In genomic region chr4:119294415-119295133, GRCm38 (mm10) we compare ENCODE assay signal across 7 mouse cellular contexts. TPM values are rescaled to one million over a fixed set of nuclear protein-coding genes. Genes with fewer than 3 reads are reported as not detected.
A peak's percentile ranks its signal among the peaks of the same experiment; 100 is the strongest.
DNase-seq lines count a peak whose midpoint lies in the region; ATAC-seq and TF ChIP-seq lines count a peak whose summit lies in the region.

TSS of gene Ybx1 (minus strand) at chr4:119294604.

- peak; percentile 99 for ATAC-seq in intestine, postnatal 0 days
- peak; percentile 100 for ATAC-seq in midbrain, embryonic 12.5 days (ENCODE audit: low FRiP score, low read depth)

- H3K9ac ChIP-seq in intestine, postnatal 0 days (ENCODE audit: low read depth, low read length), result peak within 1 kb of the TSS; percentile 89
- H3K9ac ChIP-seq in midbrain, embryonic 12.5 days (replicated peaks), result peak within 1 kb of the TSS; percentile 98

- DNase-seq in adrenal gland, postnatal 10 days, result peak; percentile 100
- peak; percentile 99 for DNase-seq in embryonic facial prominence, embryonic 10.5 days (ENCODE audit: low spot score)
- DNase-seq in gonadal fat pad, adult 2 months (ENCODE audit: low read depth), result peak; percentile 81
- DNase-seq in left cerebral cortex, postnatal 4 days, result peak; percentile 100

- under 1% methylated on average over 61 of the region's 61 CpGs for WGBS in embryonic facial prominence, embryonic 10.5 days
- WGBS in intestine, postnatal 0 days, result under 1% methylated on average over 61 of the region's 61 CpGs
- under 1% methylated on average over 60 of the region's 61 CpGs for WGBS in midbrain, embryonic 12.5 days
- under 1% methylated on average over 57 of the region's 61 CpGs for WGBS in small intestine, adult 2 months

- peaks cover 27% of the 10 kb centered on the region for H3K4me1 ChIP-seq in embryonic facial prominence, embryonic 10.5 days
- peaks cover 6% of the 10 kb centered on the region; the same call in 1 of the 2 replicates for H3K4me1 ChIP-seq in intestine, postnatal 0 days (replicated peaks; ENCODE audit: control insufficient read depth, insufficient read depth, low read length)
- H3K4me1 ChIP-seq in midbrain, embryonic 12.5 days, result peaks cover 23% of the 10 kb centered on the region
- H3K4me1 ChIP-seq in small intestine, adult 2 months (ENCODE audit: control insufficient read depth, insufficient read depth, insufficient read length, low read length), result peaks cover 3% of the 10 kb centered on the region; the same call in 1 of the 2 replicates

- TF ChIP-seq CTCF in intestine, postnatal 0 days (IDR thresholded peaks at IDR 0.05; ENCODE audit: low read depth), result no peak
- TF ChIP-seq CTCF in small intestine, adult 2 months (IDR thresholded peaks at IDR 0.05; ENCODE audit: extremely low read depth, insufficient read length, insufficient replicate concordance, low read depth, low read length), result no peak

- H3K4me2 ChIP-seq in intestine, postnatal 0 days (replicated peaks; ENCODE audit: low read depth), result peak within 1 kb of the TSS; percentile 90
- peak within 1 kb of the TSS; percentile 90 for H3K4me2 ChIP-seq in midbrain, embryonic 12.5 days (replicated peaks)

- no peaks in the 10 kb centered on the region for H3K27me3 ChIP-seq in embryonic facial prominence, embryonic 10.5 days (replicated peaks; ENCODE audit: low read depth, poor library complexity, severe bottlenecking)
- no peaks in the 10 kb centered on the region for H3K27me3 ChIP-seq in intestine, postnatal 0 days (replicated peaks; ENCODE audit: control insufficient read depth, insufficient read depth, low read length)
- no peaks in the 10 kb centered on the region for H3K27me3 ChIP-seq in midbrain, embryonic 12.5 days
- no peaks in the 10 kb centered on the region for H3K27me3 ChIP-seq in small intestine, adult 2 months (ENCODE audit: control insufficient read depth, insufficient read depth, low read length)

- H3K27ac ChIP-seq in embryonic facial prominence, embryonic 10.5 days (replicated peaks), result peak within 1 kb of the TSS; percentile 98
- peak within 1 kb of the TSS; percentile 87 for H3K27ac ChIP-seq in intestine, postnatal 0 days (ENCODE audit: low read depth, low read length)
- H3K27ac ChIP-seq in midbrain, embryonic 12.5 days (replicated peaks), result peak within 1 kb of the TSS; percentile 93
- H3K27ac ChIP-seq in small intestine, adult 2 months (ENCODE audit: insufficient read depth, low read depth, low read length), result peak within 1 kb of the TSS; percentile 75

- peak; percentile 67 for TF ChIP-seq POLR2A in small intestine, adult 2 months (IDR thresholded peaks at IDR 0.05; ENCODE audit: low read depth, low read length)

- peaks cover 33% of the 10 kb centered on the region for H3K36me3 ChIP-seq in embryonic facial prominence, embryonic 10.5 days (replicated peaks)
- no peaks in the 10 kb centered on the region; the same call in 1 of the 2 replicates for H3K36me3 ChIP-seq in intestine, postnatal 0 days (ENCODE audit: control insufficient read depth, insufficient read depth)
- peaks cover 7% of the 10 kb centered on the region for H3K36me3 ChIP-seq in midbrain, embryonic 12.5 days
- H3K36me3 ChIP-seq in small intestine, adult 2 months (ENCODE audit: control insufficient read depth, insufficient read depth, low read length), result peaks cover 2% of the 10 kb centered on the region

- intact Hi-C loops in left cerebral cortex, postnatal 4 days (cut with DNase I), result no loop called here

- no peaks in the 10 kb centered on the region for H3K9me3 ChIP-seq in embryonic facial prominence, embryonic 10.5 days
- H3K9me3 ChIP-seq in intestine, postnatal 0 days (ENCODE audit: control insufficient read depth), result no peaks in the 10 kb centered on the region
- no peaks in the 10 kb centered on the region for H3K9me3 ChIP-seq in midbrain, embryonic 12.5 days

- peak within 1 kb of the TSS; percentile 82 for H3K4me3 ChIP-seq in embryonic facial prominence, embryonic 10.5 days
- peak within 1 kb of the TSS; percentile 93 for H3K4me3 ChIP-seq in intestine, postnatal 0 days (ENCODE audit: low read depth, low read length)
- peak within 1 kb of the TSS; percentile 100 for H3K4me3 ChIP-seq in midbrain, embryonic 12.5 days
- peak within 1 kb of the TSS; percentile 98 for H3K4me3 ChIP-seq in small intestine, adult 2 months (ENCODE audit: low read depth, low read length)

RNA-seq across cellular contexts. Expression of gene Ybx1, which starts in this region (rescaled TPM):
- 100 to 1,000 TPM; 521 to 559 TPM for total RNA-seq in adrenal gland, postnatal 10 days (2021)
- 980 and 1,001 TPM in 2 replicates for polyA plus RNA-seq in embryonic facial prominence, embryonic 10.5 days (2016; fragmentation: Nextera tagmentation; extraction: Ambion mirVana)
- 130 and 192 TPM in 2 replicates for polyA plus RNA-seq in gonadal fat pad, adult 2 months (2012; rRNA removed)
- 530 and 553 TPM in 2 replicates for polyA plus RNA-seq in intestine, postnatal 0 days (2015; fragmentation: Nextera tagmentation; extraction: Ambion mirVana)
- 1,000 to 10,000 TPM; 1,087 to 1,125 TPM for total RNA-seq in left cerebral cortex, postnatal 4 days (2021)
- polyA plus RNA-seq in midbrain, embryonic 12.5 days (2016; fragmentation: Nextera tagmentation; extraction: Ambion mirVana), result 1,189 and 1,315 TPM in 2 replicates
- polyA plus RNA-seq in small intestine, adult 2 months (2012; rRNA removed), result 202 and 242 TPM in 2 replicates

Comparison
In these comparisons a context has a peak if more than half of its experiments do, and no peak if none do; other contexts are left out.
1. Peak in every context shown above with its lines: DNase-seq, ATAC-seq, H3K4me3 ChIP-seq and H3K27ac ChIP-seq.